Mouse (Mus musculus) embryonic fibroblast, embryonic 13.5 days (primary cell): Measurements from ENCODE around the gene Aacs. TPM values are rescaled to one million over a fixed set of nuclear protein-coding genes. Genes with fewer than 3 reads are reported as not detected.
"Not testable (repeated sequence)": the region's sequence is repeated elsewhere in the genome, so short reads cannot be mapped to it uniquely, and the experiment has no call there.

Experiments
- H3K27ac ChIP-seq: 2 replicates; pipeline ENCODE4 v1.5.1; 2012; ENCODE audit warnings: low read length, control low read depth, inconsistent platforms; ENCODE audit not compliant: insufficient read depth
- H3K4me1 ChIP-seq: 2 replicates; pipeline ENCODE4 v1.6.1; 2011; ENCODE audit warnings: low read length; ENCODE audit not compliant: control insufficient read depth, insufficient read depth
- H3K4me3 ChIP-seq: 2 replicates; pipeline ENCODE4 v1.5.1; 2011; ENCODE audit warnings: mild to moderate bottlenecking, control low read depth, low read length; ENCODE audit not compliant: insufficient read depth
- CTCF ChIP-seq: IDR thresholded peaks from 2 replicates; pipeline ENCODE4 v1.5.1; 2011; ENCODE audit warnings: mild to moderate bottlenecking, control low read depth, low read length, moderate library complexity, borderline replicate concordance; ENCODE audit not compliant: insufficient read depth
- POLR2A ChIP-seq: IDR thresholded peaks from 2 replicates; pipeline ENCODE4 v1.6.1; 2011; ENCODE audit warnings: low read depth, mild to moderate bottlenecking, control low read depth, low read length, moderate library complexity
- polyA plus RNA-seq: library from polyadenylated mRNA; stranded (reverse); fragments of >200 nt; gene quantifications from 2 replicates; pipeline ENCODE4 v1.2.4, GENCODE M21; 2011; ENCODE audit warnings: low read depth; ENCODE audit not compliant: missing spikeins, insufficient read length

Aacs gene
- polyA plus RNA-seq, 1 experiment, result 40.7 TPM

GRCm38 (mm10) chr5:125478037-125478436 lies 2.4 kb downstream of the Aacs start:
- TF ChIP-seq CTCF, result no peak
- Histone ChIP-seq H3K27ac (no peak overlapping the region), H3K4me1 (peaks cover 7% of the 10 kb centered on the region), H3K4me3 (peak overlapping the region; percentile 81)

GRCm38 (mm10) chr5:125479376-125479775 lies 3.8 kb downstream of the Aacs start:
- no peak for TF ChIP-seq CTCF
- TF ChIP-seq POLR2A, result no peak
- no peak overlapping the region for H3K4me3 ChIP-seq
- no peak overlapping the region for H3K27ac ChIP-seq
- peaks cover 7% of the 10 kb centered on the region for H3K4me1 ChIP-seq

- TF ChIP-seq POLR2A (no peak), CTCF (no peak)
- no peak overlapping the region for H3K4me3 ChIP-seq
- H3K4me1 ChIP-seq, result peaks cover 7% of the 10 kb centered on the region
- no peak overlapping the region for H3K27ac ChIP-seq
Measured at GRCm38 (mm10) chr5:125480434-125481231, 5.0 kb downstream of the Aacs start.

GRCm38 (mm10) chr5:125482474-125482873 lies 6.9 kb downstream of the Aacs start:
- Histone ChIP-seq H3K27ac (no peak overlapping the region), H3K4me1 (peaks cover 7% of the 10 kb centered on the region), H3K4me3 (no peak overlapping the region)
- TF ChIP-seq CTCF (no peak), POLR2A (no peak)

GRCm38 (mm10) chr5:125483712-125484611 lies 8.3 kb downstream of the Aacs start:
- TF ChIP-seq CTCF (no peak), POLR2A (no peak)
- H3K4me1 ChIP-seq, result no peaks in the 10 kb centered on the region; the same call in 1 of the 2 replicates

GRCm38 (mm10) chr5:125485031-125485778 lies 9.6 kb downstream of the Aacs start:
- no peak overlapping the region for H3K27ac ChIP-seq
- TF ChIP-seq POLR2A (no peak), CTCF (no peak)

More at GRCm38 (mm10) chr5:125483712-125484611, 8.3 kb downstream of the Aacs start:
- H3K27ac ChIP-seq, result no peak overlapping the region
- no peak overlapping the region for H3K4me3 ChIP-seq

GRCm38 (mm10) chr5:125486088-125486487 lies 10.5 kb downstream of the Aacs start:
- Histone ChIP-seq H3K4me1 (no peaks in the 10 kb centered on the region; the same call in 1 of the 2 replicates), H3K27ac (no peak overlapping the region), H3K4me3 (no peak overlapping the region)
- TF ChIP-seq CTCF, result no peak

More at GRCm38 (mm10) chr5:125485031-125485778, 9.6 kb downstream of the Aacs start:
- Histone ChIP-seq H3K4me1 (no peaks in the 10 kb centered on the region; the same call in 1 of the 2 replicates), H3K4me3 (no peak overlapping the region)

GRCm38 (mm10) chr5:125487375-125488115 lies 11.9 kb downstream of the Aacs start:
- H3K27ac ChIP-seq, result no peak overlapping the region
- no peak overlapping the region for H3K4me3 ChIP-seq
- no peaks in the 10 kb centered on the region; the same call in 1 of the 2 replicates for H3K4me1 ChIP-seq
- TF ChIP-seq POLR2A, result no peak
- no peak for TF ChIP-seq CTCF

- TF ChIP-seq CTCF (no peak), POLR2A (no peak)
- no peaks in the 10 kb centered on the region; the same call in 1 of the 2 replicates for H3K4me1 ChIP-seq
- no peak overlapping the region for H3K4me3 ChIP-seq
- H3K27ac ChIP-seq, result no peak overlapping the region
Measured at GRCm38 (mm10) chr5:125488116-125488455, 12.5 kb downstream of the Aacs start.

- H3K4me3 ChIP-seq, H3K27ac ChIP-seq, H3K4me1 ChIP-seq: not testable (repeated sequence)
Measured at GRCm38 (mm10) chr5:125488953-125489352, 13.3 kb downstream of the Aacs start.
